Mouse (Mus musculus): ENCODE data around the gene Cd96. TPM values are rescaled to one million over a fixed set of nuclear protein-coding genes. Genes with fewer than 3 reads are reported as not detected.

The Cd96 gene
- polyA plus RNA-seq, 2 experiments = 0.41 to 0.50 TPM

DNA sequence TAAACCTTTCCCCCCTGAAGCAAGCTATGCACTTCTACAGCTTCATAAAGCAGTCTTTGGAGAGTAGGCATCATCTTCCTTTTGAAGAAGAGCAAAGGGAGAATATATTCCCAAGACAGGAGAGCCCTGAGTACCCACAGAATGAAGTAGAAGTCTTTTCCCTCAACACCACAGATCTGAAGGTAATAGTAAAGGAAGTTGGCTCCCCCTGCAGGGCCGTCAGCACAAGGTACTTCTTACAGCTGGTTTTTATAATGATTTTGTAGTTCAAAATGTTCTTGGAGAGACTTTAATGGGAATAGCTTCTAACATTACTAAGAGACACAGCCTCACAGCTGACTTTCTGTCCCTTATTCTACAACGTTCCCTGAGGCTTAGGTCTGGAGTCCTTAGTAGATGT, 19.8 kb downstream of the Cd96 start:
- TF ChIP-seq POLR2A (IDR thresholded peaks at IDR 0.05; ENCODE audit: borderline replicate concordance, extremely low read depth, insufficient read depth, insufficient read length) = no peak
- Histone ChIP-seq H3K4me1 (ENCODE audit: control insufficient read depth, insufficient read depth, low read length) (no peaks in the 10 kb centered on the region), H3K27me3 (ENCODE audit: control insufficient read depth, insufficient read depth, low read length) (no peaks in the 10 kb centered on the region), H3K4me2 (replicated peaks; ENCODE audit: low read depth, low read length, severe bottlenecking) (no peak overlapping the region), H3K9ac (ENCODE audit: low read depth, low read length, severe bottlenecking) (no peak overlapping the region), H3K9me3 (ENCODE audit: control insufficient read depth, low read length) (no peaks in the 10 kb centered on the region), H3K27ac (replicated peaks; ENCODE audit: low read depth, low read length) (no peak overlapping the region), H3K36me3 (ENCODE audit: control insufficient read depth, insufficient read depth, low read length) (no peaks in the 10 kb centered on the region), H3K4me3 (replicated peaks; ENCODE audit: low read length) (no peak overlapping the region)
- WGBS = 28% methylated on average over 2 of the region's 2 CpGs
- DNase-seq (ENCODE audit: low spot score) (peak; percentile 58), ATAC-seq (ENCODE audit: low FRiP score, low read depth) (peak; percentile 47)

DNA sequence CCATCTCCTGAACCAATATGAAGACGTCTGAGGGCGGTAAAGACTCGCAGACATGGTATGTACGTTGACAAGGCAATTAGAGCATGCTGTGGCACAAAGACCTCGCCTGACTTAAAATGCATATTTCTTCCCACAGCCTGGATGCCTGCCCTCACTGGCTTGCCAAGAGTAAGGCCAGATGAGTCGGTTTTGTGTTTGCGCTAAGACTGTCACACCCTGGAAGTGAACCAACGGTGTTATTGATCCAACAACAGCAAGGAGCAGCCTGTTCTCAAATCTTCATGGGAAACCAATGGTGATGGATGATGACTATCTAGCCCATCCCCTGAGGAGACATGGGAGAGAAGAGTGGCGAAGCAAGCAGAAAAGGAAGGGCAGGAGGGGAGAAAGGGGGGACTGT, 22.6 kb downstream of the Cd96 start:
- Histone ChIP-seq H3K9me3 (ENCODE audit: control insufficient read depth, low read length) (no peaks in the 10 kb centered on the region), H3K27me3 (ENCODE audit: control insufficient read depth, insufficient read depth, low read length) (no peaks in the 10 kb centered on the region), H3K4me2 (replicated peaks; ENCODE audit: low read depth, low read length, severe bottlenecking) (no peak overlapping the region), H3K27ac (replicated peaks; ENCODE audit: low read depth, low read length) (no peak overlapping the region), H3K36me3 (ENCODE audit: control insufficient read depth, insufficient read depth, low read length) (no peaks in the 10 kb centered on the region), H3K4me1 (ENCODE audit: control insufficient read depth, insufficient read depth, low read length) (peaks cover 7% of the 10 kb centered on the region), H3K9ac (ENCODE audit: low read depth, low read length, severe bottlenecking) (no peak overlapping the region), H3K4me3 (replicated peaks; ENCODE audit: low read length) (no peak overlapping the region)
- DNase-seq (ENCODE audit: low spot score) (no peak), ATAC-seq (ENCODE audit: low FRiP score, low read depth) (no peak)
- WGBS = 64% methylated on average over 9 of the region's 9 CpGs
- TF ChIP-seq POLR2A (IDR thresholded peaks at IDR 0.05; ENCODE audit: borderline replicate concordance, extremely low read depth, insufficient read depth, insufficient read length) = no peak

DNA sequence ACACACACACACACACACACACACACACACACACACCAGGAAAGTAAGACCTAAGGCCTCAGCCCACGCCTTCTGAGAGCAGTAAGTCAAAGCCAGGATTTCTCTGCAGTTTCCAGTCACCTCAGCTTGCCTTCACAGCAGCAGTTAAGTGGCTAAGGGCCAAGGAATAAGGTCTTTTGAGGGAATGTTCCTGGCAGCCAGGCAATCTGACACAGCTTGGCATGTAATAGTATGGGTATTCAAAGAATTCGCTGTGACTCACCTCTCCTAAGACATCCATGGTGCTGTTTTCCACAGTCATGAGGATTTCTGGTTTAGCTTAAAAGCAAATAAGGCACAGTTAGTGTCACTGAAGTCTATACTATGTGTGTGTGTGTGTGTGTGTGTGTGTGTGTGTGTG, 25.6 kb downstream of the Cd96 start:
- ATAC-seq (ENCODE audit: low FRiP score, low read depth) = peak; percentile 67
- peaks cover 7% of the 10 kb centered on the region for H3K4me1 ChIP-seq (ENCODE audit: control insufficient read depth, insufficient read depth, low read length)
- peak overlapping the region; percentile 55; the same call in 1 of the 2 replicates for H3K27ac ChIP-seq (replicated peaks; ENCODE audit: low read depth, low read length)
- H3K4me2 ChIP-seq (replicated peaks; ENCODE audit: low read depth, low read length, severe bottlenecking) = no peak overlapping the region
- H3K9me3 ChIP-seq (ENCODE audit: control insufficient read depth, low read length) = no peaks in the 10 kb centered on the region
- 51% methylated on average over 2 of the region's 2 CpGs for WGBS
- no peak for TF ChIP-seq POLR2A (IDR thresholded peaks at IDR 0.05; ENCODE audit: borderline replicate concordance, extremely low read depth, insufficient read depth, insufficient read length)
- peak; percentile 87 for DNase-seq (ENCODE audit: low spot score)
- no peaks in the 10 kb centered on the region for H3K27me3 ChIP-seq (ENCODE audit: control insufficient read depth, insufficient read depth, low read length)
- H3K9ac ChIP-seq (ENCODE audit: low read depth, low read length, severe bottlenecking) = no peak overlapping the region
- H3K4me3 ChIP-seq (replicated peaks; ENCODE audit: low read length) = no peak overlapping the region
- no peaks in the 10 kb centered on the region for H3K36me3 ChIP-seq (ENCODE audit: control insufficient read depth, insufficient read depth, low read length)

DNA sequence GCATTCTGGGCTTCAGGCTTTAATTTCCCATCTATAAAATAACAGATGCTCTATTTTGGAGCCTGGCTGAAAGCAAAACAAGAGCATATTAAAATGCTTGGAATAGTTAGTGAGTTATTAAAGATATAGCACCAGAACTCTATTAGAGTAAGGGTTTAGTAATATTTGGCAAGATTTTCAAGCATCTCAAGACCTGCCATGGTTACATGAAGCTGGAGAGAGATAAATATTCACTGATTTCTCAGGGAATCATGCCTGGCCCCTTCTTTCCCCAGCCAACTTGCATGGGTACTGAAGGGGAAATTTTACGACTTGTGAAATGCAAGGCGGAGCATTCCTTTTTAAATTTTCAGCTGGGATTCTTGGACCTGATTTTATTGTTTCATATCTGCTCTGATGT, 27.1 kb downstream of the Cd96 start:
- DNase-seq (ENCODE audit: low spot score) (peak; percentile 48), ATAC-seq (ENCODE audit: low FRiP score, low read depth) (peak; percentile 26; the same call in 1 of the 2 replicates)
- no peak for TF ChIP-seq POLR2A (IDR thresholded peaks at IDR 0.05; ENCODE audit: borderline replicate concordance, extremely low read depth, insufficient read depth, insufficient read length)
- Histone ChIP-seq H3K9me3 (ENCODE audit: control insufficient read depth, low read length) (no peaks in the 10 kb centered on the region), H3K27me3 (ENCODE audit: control insufficient read depth, insufficient read depth, low read length) (no peaks in the 10 kb centered on the region), H3K4me3 (replicated peaks; ENCODE audit: low read length) (no peak overlapping the region), H3K27ac (replicated peaks; ENCODE audit: low read depth, low read length) (no peak overlapping the region), H3K4me1 (ENCODE audit: control insufficient read depth, insufficient read depth, low read length) (peaks cover 7% of the 10 kb centered on the region), H3K36me3 (ENCODE audit: control insufficient read depth, insufficient read depth, low read length) (no peaks in the 10 kb centered on the region), H3K9ac (ENCODE audit: low read depth, low read length, severe bottlenecking) (no peak overlapping the region), H3K4me2 (replicated peaks; ENCODE audit: low read depth, low read length, severe bottlenecking) (no peak overlapping the region)
- 55% methylated on average over 2 of the region's 2 CpGs for WGBS

DNA sequence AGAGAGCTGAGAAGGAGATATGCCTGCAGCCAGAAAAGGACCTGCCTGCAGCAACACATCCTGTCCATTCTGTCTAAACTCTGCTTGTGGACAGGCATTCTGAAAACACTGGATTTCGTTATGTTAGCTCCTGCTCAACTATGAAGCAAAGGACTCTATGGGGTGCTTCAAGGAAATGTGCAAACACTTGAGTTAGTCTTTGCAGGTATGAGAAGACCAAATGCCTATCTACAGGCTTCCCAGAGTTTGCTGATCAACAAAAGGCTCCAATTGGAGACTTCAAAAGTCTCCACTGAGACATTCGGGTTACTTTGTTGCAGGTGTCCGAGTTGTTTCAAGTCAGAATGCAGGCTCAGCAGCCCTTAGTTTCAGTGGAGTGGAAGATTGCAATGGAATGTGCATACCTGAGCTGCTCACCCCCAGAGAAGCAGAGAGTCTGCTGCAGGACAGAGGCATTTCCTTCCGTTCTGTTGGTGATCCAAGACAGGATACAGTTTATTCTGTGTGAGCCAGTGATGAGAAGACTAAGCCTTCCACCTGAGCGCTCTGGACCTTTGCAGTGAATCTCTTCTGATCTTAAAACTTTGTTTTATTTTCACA, 33.1 kb downstream of the Cd96 start:
- DNase-seq (ENCODE audit: low spot score) (no peak), ATAC-seq (ENCODE audit: low FRiP score, low read depth) (no peak)
- TF ChIP-seq POLR2A (IDR thresholded peaks at IDR 0.05; ENCODE audit: borderline replicate concordance, extremely low read depth, insufficient read depth, insufficient read length) = no peak
- Histone ChIP-seq H3K9me3 (ENCODE audit: control insufficient read depth, low read length) (no peaks in the 10 kb centered on the region), H3K4me2 (replicated peaks; ENCODE audit: low read depth, low read length, severe bottlenecking) (no peak overlapping the region), H3K27ac (replicated peaks; ENCODE audit: low read depth, low read length) (no peak overlapping the region), H3K9ac (ENCODE audit: low read depth, low read length, severe bottlenecking) (no peak overlapping the region), H3K4me3 (replicated peaks; ENCODE audit: low read length) (no peak overlapping the region), H3K4me1 (ENCODE audit: control insufficient read depth, insufficient read depth, low read length) (no peaks in the 10 kb centered on the region), H3K36me3 (ENCODE audit: control insufficient read depth, insufficient read depth, low read length) (no peaks in the 10 kb centered on the region), H3K27me3 (ENCODE audit: control insufficient read depth, insufficient read depth, low read length) (no peaks in the 10 kb centered on the region)
- 61% methylated on average over 5 of the region's 5 CpGs for WGBS
